ENCODE assay signal across 25 mouse cellular contexts in the genomic region with DNA sequence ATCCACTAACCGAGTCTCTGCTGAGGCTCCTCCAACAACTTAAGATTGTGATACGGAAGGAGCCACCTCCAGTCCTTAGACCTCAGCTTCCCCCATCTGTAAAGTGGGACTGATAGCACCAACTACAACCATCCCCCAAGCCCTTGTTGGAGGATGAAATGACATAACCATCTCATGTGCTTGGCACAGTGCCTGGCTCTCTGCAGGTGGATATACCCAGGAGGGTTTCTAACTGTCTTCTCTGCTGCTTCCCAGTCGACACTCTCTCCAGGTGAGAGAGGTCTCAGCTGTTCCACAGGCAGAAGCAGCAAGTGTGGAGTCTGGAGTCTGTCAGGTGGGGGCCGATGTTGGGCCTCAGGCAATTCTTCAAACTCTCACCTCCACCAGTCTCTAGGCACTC. TPM values are rescaled to one million over a fixed set of nuclear protein-coding genes. Genes with fewer than 3 reads are reported as not detected.
DNase-seq lines count a peak whose midpoint lies in the region; ATAC-seq and TF ChIP-seq lines count a peak whose summit lies in the region.
"Had no signal": no experiment of that assay in that cellular context is flagged by ENCODE, and none has a peak within 500 bp of the region (broad histone marks: within the 10 kb centered on the region; RNA-seq: fewer than 3 reads in every experiment).

No protein-coding gene starts in this region.

- H3K27ac ChIP-seq in embryonic facial prominence, embryonic 14.5 days (replicated peaks; ENCODE audit: low read depth, low read length), result no peak overlapping the region
- H3K27ac ChIP-seq in embryonic facial prominence, embryonic 10.5 days (replicated peaks), result no peak overlapping the region
- no peak overlapping the region for H3K27ac ChIP-seq in intestine, embryonic 14.5 days (ENCODE audit: low read depth)
- H3K27ac ChIP-seq in intestine, postnatal 0 days (ENCODE audit: low read depth, low read length), result no peak overlapping the region
- no peak overlapping the region for H3K27ac ChIP-seq in midbrain, embryonic 10.5 days (replicated peaks)
- H3K27ac ChIP-seq in midbrain, embryonic 13.5 days, result no peak overlapping the region
- H3K27ac ChIP-seq in stomach, postnatal 0 days (replicated peaks), result no peak overlapping the region
- H3K27ac ChIP-seq: embryonic facial prominence, embryonic 12.5 days; forebrain, embryonic 13.5 days; layer of hippocampus, adult 2 months; limb, embryonic 13.5 days; neural tube, embryonic 12.5 days had no signal

- H3K27me3 ChIP-seq in embryonic facial prominence, embryonic 14.5 days (replicated peaks; ENCODE audit: control insufficient read depth, insufficient read depth, low read length), result no peaks in the 10 kb centered on the region
- no peaks in the 10 kb centered on the region for H3K27me3 ChIP-seq in embryonic facial prominence, embryonic 10.5 days (replicated peaks; ENCODE audit: low read depth, poor library complexity, severe bottlenecking)
- H3K27me3 ChIP-seq in intestine, embryonic 14.5 days (replicated peaks; ENCODE audit: control insufficient read depth, insufficient read depth, low read length), result no peaks in the 10 kb centered on the region
- H3K27me3 ChIP-seq in intestine, postnatal 0 days (replicated peaks; ENCODE audit: control insufficient read depth, insufficient read depth, low read length), result no peaks in the 10 kb centered on the region
- no peaks in the 10 kb centered on the region for H3K27me3 ChIP-seq in midbrain, embryonic 10.5 days (ENCODE audit: low read depth, poor library complexity, severe bottlenecking)
- no peaks in the 10 kb centered on the region for H3K27me3 ChIP-seq in midbrain, embryonic 13.5 days
- no peaks in the 10 kb centered on the region for H3K27me3 ChIP-seq in stomach, postnatal 0 days (ENCODE audit: control insufficient read depth, insufficient read depth, low read length)
- H3K27me3 ChIP-seq: embryonic facial prominence, embryonic 12.5 days; forebrain, embryonic 13.5 days; limb, embryonic 13.5 days; neural tube, embryonic 12.5 days had no signal

- peak; percentile 35 for DNase-seq in embryonic facial prominence, embryonic 14.5 days (ENCODE audit: low spot score)
- DNase-seq in embryonic facial prominence, embryonic 10.5 days (ENCODE audit: low spot score), result no peak
- DNase-seq in intestine, embryonic 14.5 days (ENCODE audit: low spot score), result peak; percentile 49
- peak; percentile 9 for DNase-seq in midbrain, embryonic 10.5 days (ENCODE audit: low spot score)
- no peak for DNase-seq in stomach, postnatal 0 days (ENCODE audit: low spot score)
- no peak for DNase-seq in kidney, adult 9 months
- DNase-seq: adrenal gland, postnatal 25 days; cerebellum, adult 9-11 months; gastrocnemius, postnatal 25 days; heart, postnatal 36 days; kidney, adult 18-20 months; kidney, postnatal 25 days; lung, postnatal 10 days; midbrain, embryonic 14.5 days; right cerebral cortex, postnatal 14 days; thymus, postnatal 14 days had no signal

- no peak overlapping the region for H3K4me3 ChIP-seq in embryonic facial prominence, embryonic 14.5 days (ENCODE audit: low read depth, low read length)
- H3K4me3 ChIP-seq in embryonic facial prominence, embryonic 10.5 days, result no peak overlapping the region
- no peak overlapping the region for H3K4me3 ChIP-seq in intestine, embryonic 14.5 days (ENCODE audit: low read depth, low read length)
- H3K4me3 ChIP-seq in intestine, postnatal 0 days (ENCODE audit: low read depth, low read length), result no peak overlapping the region
- H3K4me3 ChIP-seq in midbrain, embryonic 10.5 days, result no peak overlapping the region
- H3K4me3 ChIP-seq in midbrain, embryonic 13.5 days (replicated peaks), result no peak overlapping the region
- no peak overlapping the region for H3K4me3 ChIP-seq in stomach, postnatal 0 days (ENCODE audit: low read depth, low read length)
- H3K4me3 ChIP-seq: embryonic facial prominence, embryonic 12.5 days; erythroblast, embryonic 14.5 days; forebrain, embryonic 13.5 days; layer of hippocampus, adult 2 months; limb, embryonic 13.5 days; neural tube, embryonic 12.5 days had no signal

- ATAC-seq in embryonic facial prominence, embryonic 14.5 days (ENCODE audit: low read depth), result no peak; the same call in 1 of the 2 replicates
- no peak for ATAC-seq in intestine, embryonic 14.5 days (replicated peaks; ENCODE audit: low FRiP score, low TSS enrichment, low read depth)
- no peak for ATAC-seq in intestine, postnatal 0 days
- ATAC-seq in midbrain, embryonic 13.5 days, result no peak
- 0 out of 2 replicates have a peak, but pooled peaks have one; percentile 43 for ATAC-seq in stomach, postnatal 0 days (ENCODE audit: low FRiP score, low TSS enrichment)
- ATAC-seq: forebrain, embryonic 13.5 days; hindbrain, embryonic 16.5 days had no signal

- H3K4me2 ChIP-seq in embryonic facial prominence, embryonic 14.5 days (ENCODE audit: low read depth, low read length), result no peak overlapping the region
- H3K4me2 ChIP-seq in intestine, embryonic 14.5 days (ENCODE audit: low read length), result no peak overlapping the region
- H3K4me2 ChIP-seq in intestine, postnatal 0 days (replicated peaks; ENCODE audit: low read depth), result no peak overlapping the region
- H3K4me2 ChIP-seq in midbrain, embryonic 13.5 days (replicated peaks), result no peak overlapping the region
- H3K4me2 ChIP-seq in stomach, postnatal 0 days (replicated peaks; ENCODE audit: low read depth), result no peak overlapping the region
- H3K4me2 ChIP-seq: embryonic facial prominence, embryonic 12.5 days; forebrain, embryonic 13.5 days; limb, embryonic 13.5 days; neural tube, embryonic 12.5 days had no signal

- no peaks in the 10 kb centered on the region for H3K4me1 ChIP-seq in embryonic facial prominence, embryonic 14.5 days (ENCODE audit: control insufficient read depth, insufficient read depth, low read length)
- H3K4me1 ChIP-seq in embryonic facial prominence, embryonic 10.5 days, result peaks cover 36% of the 10 kb centered on the region
- no peaks in the 10 kb centered on the region for H3K4me1 ChIP-seq in intestine, embryonic 14.5 days (replicated peaks; ENCODE audit: control insufficient read depth, insufficient read depth, low read length)
- no peaks in the 10 kb centered on the region for H3K4me1 ChIP-seq in intestine, postnatal 0 days (replicated peaks; ENCODE audit: control insufficient read depth, insufficient read depth, low read length)
- peaks cover 26% of the 10 kb centered on the region for H3K4me1 ChIP-seq in midbrain, embryonic 10.5 days
- peaks cover 15% of the 10 kb centered on the region for H3K4me1 ChIP-seq in midbrain, embryonic 13.5 days (replicated peaks)
- no peaks in the 10 kb centered on the region for H3K4me1 ChIP-seq in stomach, postnatal 0 days (replicated peaks; ENCODE audit: control insufficient read depth, insufficient read depth)
- H3K4me1 ChIP-seq: limb, embryonic 13.5 days had no signal

- no peak for TF ChIP-seq EP300 in stomach, postnatal 0 days (optimal IDR thresholded peaks at IDR 0.05)

- no peaks in the 10 kb centered on the region for H3K9me3 ChIP-seq in embryonic facial prominence, embryonic 14.5 days (ENCODE audit: control insufficient read depth, low read length)
- no peaks in the 10 kb centered on the region for H3K9me3 ChIP-seq in embryonic facial prominence, embryonic 10.5 days
- H3K9me3 ChIP-seq in intestine, embryonic 14.5 days (ENCODE audit: control insufficient read depth, low read length), result no peaks in the 10 kb centered on the region
- H3K9me3 ChIP-seq in intestine, postnatal 0 days (ENCODE audit: control insufficient read depth), result no peaks in the 10 kb centered on the region
- no peaks in the 10 kb centered on the region for H3K9me3 ChIP-seq in midbrain, embryonic 10.5 days (replicated peaks)
- no peaks in the 10 kb centered on the region for H3K9me3 ChIP-seq in midbrain, embryonic 13.5 days
- no peaks in the 10 kb centered on the region for H3K9me3 ChIP-seq in stomach, postnatal 0 days (ENCODE audit: control insufficient read depth, low read length)
- H3K9me3 ChIP-seq: embryonic facial prominence, embryonic 12.5 days; forebrain, embryonic 13.5 days; limb, embryonic 13.5 days; neural tube, embryonic 12.5 days had no signal

- no peak overlapping the region for H3K9ac ChIP-seq in embryonic facial prominence, embryonic 14.5 days (ENCODE audit: low read depth, low read length)
- no peak overlapping the region for H3K9ac ChIP-seq in intestine, embryonic 14.5 days (ENCODE audit: low read length)
- H3K9ac ChIP-seq in intestine, postnatal 0 days (ENCODE audit: low read depth, low read length), result no peak overlapping the region
- H3K9ac ChIP-seq in midbrain, embryonic 13.5 days (replicated peaks), result no peak overlapping the region
- no peak overlapping the region for H3K9ac ChIP-seq in stomach, postnatal 0 days (ENCODE audit: low read length)
- H3K9ac ChIP-seq: embryonic facial prominence, embryonic 12.5 days; forebrain, embryonic 13.5 days; limb, embryonic 13.5 days; neural tube, embryonic 12.5 days had no signal

- WGBS in embryonic facial prominence, embryonic 14.5 days, result 78% methylated on average over 4 of the region's 4 CpGs
- WGBS in embryonic facial prominence, embryonic 10.5 days, result 74% methylated on average over 4 of the region's 4 CpGs
- WGBS in intestine, embryonic 14.5 days, result 64% methylated on average over 4 of the region's 4 CpGs
- WGBS in intestine, postnatal 0 days, result 64% methylated on average over 4 of the region's 4 CpGs
- WGBS in midbrain, embryonic 10.5 days, result 75% methylated on average over 4 of the region's 4 CpGs
- 83% methylated on average over 4 of the region's 4 CpGs for WGBS in midbrain, embryonic 13.5 days
- WGBS in stomach, postnatal 0 days, result 52% methylated on average over 4 of the region's 4 CpGs

- no peaks in the 10 kb centered on the region for H3K36me3 ChIP-seq in embryonic facial prominence, embryonic 14.5 days (ENCODE audit: control insufficient read depth, insufficient read depth, low read length)
- peaks cover 26% of the 10 kb centered on the region; the same call in 1 of the 2 replicates for H3K36me3 ChIP-seq in embryonic facial prominence, embryonic 10.5 days (replicated peaks)
- H3K36me3 ChIP-seq in intestine, embryonic 14.5 days (ENCODE audit: control insufficient read depth, insufficient read depth, low read length), result 0 out of 2 replicates have a peak, but pooled peaks cover 3% of the 10 kb centered on the region
- peaks cover 3% of the 10 kb centered on the region; the same call in 1 of the 2 replicates for H3K36me3 ChIP-seq in intestine, postnatal 0 days (ENCODE audit: control insufficient read depth, insufficient read depth)
- H3K36me3 ChIP-seq in midbrain, embryonic 10.5 days, result peaks cover 10% of the 10 kb centered on the region
- H3K36me3 ChIP-seq in midbrain, embryonic 13.5 days, result 0 out of 2 replicates have a peak, but pooled peaks cover 11% of the 10 kb centered on the region
- 0 out of 2 replicates have a peak, but pooled peaks cover 2% of the 10 kb centered on the region for H3K36me3 ChIP-seq in stomach, postnatal 0 days (ENCODE audit: control insufficient read depth, insufficient read depth, low read length)
- H3K36me3 ChIP-seq: embryonic facial prominence, embryonic 12.5 days had no signal

- no peak for TF ChIP-seq CTCF in intestine, postnatal 0 days (IDR thresholded peaks at IDR 0.05; ENCODE audit: low read depth)
- no peak for TF ChIP-seq CTCF in stomach, postnatal 0 days (IDR thresholded peaks at IDR 0.05; ENCODE audit: low read depth)

RNA-seq across cellular contexts. Expression of a gene that starts 11.2 kb away (rescaled TPM):
- 12.3 and 12.6 TPM in 2 replicates for polyA plus RNA-seq in embryonic facial prominence, embryonic 14.5 days (2014; fragmentation: Nextera tagmentation; extraction: Ambion mirVana)
- 4.7 and 4.8 TPM in 2 replicates for polyA plus RNA-seq in embryonic facial prominence, embryonic 10.5 days (2016; fragmentation: Nextera tagmentation; extraction: Ambion mirVana)
- 16.2 and 19.1 TPM in 2 replicates for polyA plus RNA-seq in intestine, embryonic 14.5 days (2014; fragmentation: Nextera tagmentation; extraction: Ambion mirVana)
- 12.9 and 14.6 TPM in 2 replicates for polyA plus RNA-seq in intestine, postnatal 0 days (2015; fragmentation: Nextera tagmentation; extraction: Ambion mirVana)
- 4.2 and 4.4 TPM in 2 replicates for polyA plus RNA-seq in midbrain, embryonic 10.5 days (2016; fragmentation: Nextera tagmentation; extraction: Ambion mirVana)
- polyA plus RNA-seq in midbrain, embryonic 13.5 days (2015; fragmentation: Nextera tagmentation; extraction: Ambion mirVana), result 5.1 and 5.8 TPM in 2 replicates
- polyA plus RNA-seq in stomach, postnatal 0 days (2015; fragmentation: Nextera tagmentation; extraction: Ambion mirVana), result 8.7 and 10.4 TPM in 2 replicates
- polyA plus RNA-seq: erythroblast, embryonic 14.5 days had no signal

RNA-seq across cellular contexts. Expression of a gene that starts 42.9 kb away (rescaled TPM):
- polyA plus RNA-seq in embryonic facial prominence, embryonic 14.5 days (2014; fragmentation: Nextera tagmentation; extraction: Ambion mirVana), result 82.1 and 84.5 TPM in 2 replicates
- 56.6 and 58.2 TPM in 2 replicates for polyA plus RNA-seq in embryonic facial prominence, embryonic 10.5 days (2016; fragmentation: Nextera tagmentation; extraction: Ambion mirVana)
- 89.4 and 94.6 TPM in 2 replicates for polyA plus RNA-seq in intestine, embryonic 14.5 days (2014; fragmentation: Nextera tagmentation; extraction: Ambion mirVana)
- polyA plus RNA-seq in intestine, postnatal 0 days (2015; fragmentation: Nextera tagmentation; extraction: Ambion mirVana), result 89.4 and 94.8 TPM in 2 replicates
- 63.2 and 68.9 TPM in 2 replicates for polyA plus RNA-seq in midbrain, embryonic 10.5 days (2016; fragmentation: Nextera tagmentation; extraction: Ambion mirVana)
- 80.9 and 89.0 TPM in 2 replicates for polyA plus RNA-seq in midbrain, embryonic 13.5 days (2015; fragmentation: Nextera tagmentation; extraction: Ambion mirVana)
- polyA plus RNA-seq in stomach, postnatal 0 days (2015; fragmentation: Nextera tagmentation; extraction: Ambion mirVana), result 77.0 and 79.7 TPM in 2 replicates

RNA-seq across cellular contexts. Expression of a gene that starts 43.8 kb away (rescaled TPM):
- 130 and 136 TPM in 2 replicates for polyA plus RNA-seq in embryonic facial prominence, embryonic 14.5 days (2014; fragmentation: Nextera tagmentation; extraction: Ambion mirVana)
- polyA plus RNA-seq in embryonic facial prominence, embryonic 10.5 days (2016; fragmentation: Nextera tagmentation; extraction: Ambion mirVana), result 92.1 and 92.3 TPM in 2 replicates
- 118 and 121 TPM in 2 replicates for polyA plus RNA-seq in intestine, embryonic 14.5 days (2014; fragmentation: Nextera tagmentation; extraction: Ambion mirVana)
- 122 and 123 TPM in 2 replicates for polyA plus RNA-seq in intestine, postnatal 0 days (2015; fragmentation: Nextera tagmentation; extraction: Ambion mirVana)
- 98.2 and 105 TPM in 2 replicates for polyA plus RNA-seq in midbrain, embryonic 10.5 days (2016; fragmentation: Nextera tagmentation; extraction: Ambion mirVana)
- 197 and 199 TPM in 2 replicates for polyA plus RNA-seq in midbrain, embryonic 13.5 days (2015; fragmentation: Nextera tagmentation; extraction: Ambion mirVana)
- polyA plus RNA-seq in stomach, postnatal 0 days (2015; fragmentation: Nextera tagmentation; extraction: Ambion mirVana), result 76.3 and 80.6 TPM in 2 replicates

RNA-seq across cellular contexts. Expression of a gene that starts 55.4 kb away (rescaled TPM):
- 42.3 and 44.6 TPM in 2 replicates for polyA plus RNA-seq in embryonic facial prominence, embryonic 14.5 days (2014; fragmentation: Nextera tagmentation; extraction: Ambion mirVana)
- polyA plus RNA-seq in embryonic facial prominence, embryonic 10.5 days (2016; fragmentation: Nextera tagmentation; extraction: Ambion mirVana), result 30.3 and 31.6 TPM in 2 replicates
- 42.9 and 46.1 TPM in 2 replicates for polyA plus RNA-seq in intestine, embryonic 14.5 days (2014; fragmentation: Nextera tagmentation; extraction: Ambion mirVana)
- 13.2 and 14.6 TPM in 2 replicates for polyA plus RNA-seq in intestine, postnatal 0 days (2015; fragmentation: Nextera tagmentation; extraction: Ambion mirVana)
- polyA plus RNA-seq in midbrain, embryonic 10.5 days (2016; fragmentation: Nextera tagmentation; extraction: Ambion mirVana), result 29.3 and 37.3 TPM in 2 replicates
- polyA plus RNA-seq in midbrain, embryonic 13.5 days (2015; fragmentation: Nextera tagmentation; extraction: Ambion mirVana), result 85.8 and 94.4 TPM in 2 replicates
- 15.5 and 17.4 TPM in 2 replicates for polyA plus RNA-seq in stomach, postnatal 0 days (2015; fragmentation: Nextera tagmentation; extraction: Ambion mirVana)

Comparison
In these comparisons a context has a peak if more than half of its experiments do, and no peak if none do; other contexts are left out.
1. DNase-seq: peak in embryonic facial prominence, embryonic 14.5 days (single experiment), intestine, embryonic 14.5 days (single experiment) and midbrain, embryonic 10.5 days (single experiment); none in embryonic facial prominence, embryonic 10.5 days (single experiment), stomach, postnatal 0 days (single experiment) and kidney, adult 9 months (single experiment).